Mouse (Mus musculus): Measurements from ENCODE around the gene Fgf18. TPM values are rescaled to one million over a fixed set of nuclear protein-coding genes. Genes with fewer than 3 reads are reported as not detected.

Gene Fgf18
- polyA plus RNA-seq (2021) = 4.3 TPM

GRCm38 (mm10) chr11:33147171-33147571 lies at the start of gene Fgf18:
Gene Fgf18, minus strand, starts transcription at chr11:33147400.
- CTCF ChIA-PET = no interaction called here
- POLR2A ChIA-PET = no interaction called here
- DNase-seq (ENCODE audit: low read depth, low spot score) = no peak
- in situ Hi-C loops (cut with MboI; ENCODE audit: low pct_unique_long_range_greater_than_20kb) = loop anchor here (10.0 kb wide), 1 partner anchor 522 kb away; no protein-coding TSS in a partner anchor
- peak; percentile 12 for ATAC-seq
- no peaks in the 10 kb centered on the region for H3K27me3 ChIP-seq
- TF ChIP-seq CTCF (IDR thresholded peaks at IDR 0.05) = no peak

GRCm38 (mm10) chr11:33196447-33197132 lies 49.4 kb upstream of the Fgf18 start:
- TF ChIP-seq CTCF (IDR thresholded peaks at IDR 0.05) = no peak
- POLR2A ChIA-PET = no interaction called here
- DNase-seq (ENCODE audit: low read depth, low spot score) (no peak), ATAC-seq (no peak)
- CTCF ChIA-PET = no interaction called here
- in situ Hi-C loops (cut with MboI; ENCODE audit: low pct_unique_long_range_greater_than_20kb) = no loop called here
- peaks cover 32% of the 10 kb centered on the region for H3K27me3 ChIP-seq

- in situ Hi-C loops (cut with MboI; ENCODE audit: low pct_unique_long_range_greater_than_20kb) = no loop called here
- no peak for DNase-seq (ENCODE audit: low read depth, low spot score)
- ATAC-seq = no peak
- POLR2A ChIA-PET = no interaction called here
- TF ChIP-seq CTCF (IDR thresholded peaks at IDR 0.05) = no peak
- CTCF ChIA-PET = no interaction called here
- peaks cover 28% of the 10 kb centered on the region for H3K27me3 ChIP-seq
Measured at GRCm38 (mm10) chr11:33195531-33196446, 48.6 kb upstream of the Fgf18 start.

GRCm38 (mm10) chr11:33195061-33195460 lies 47.9 kb upstream of the Fgf18 start:
- peaks cover 21% of the 10 kb centered on the region for H3K27me3 ChIP-seq
- no peak for TF ChIP-seq CTCF (IDR thresholded peaks at IDR 0.05)
- in situ Hi-C loops (cut with MboI; ENCODE audit: low pct_unique_long_range_greater_than_20kb) = no loop called here
- ChIA-PET CTCF (no interaction called here), POLR2A (no interaction called here)
- ATAC-seq (no peak), DNase-seq (ENCODE audit: low read depth, low spot score) (no peak)

GRCm38 (mm10) chr11:33193695-33194094 lies 46.5 kb upstream of the Fgf18 start:
- no peak for TF ChIP-seq CTCF (IDR thresholded peaks at IDR 0.05)

GRCm38 (mm10) chr11:33181804-33182203 lies 34.6 kb upstream of the Fgf18 start:
- peaks cover 8% of the 10 kb centered on the region for H3K27me3 ChIP-seq
- DNase-seq (ENCODE audit: low read depth, low spot score) (no peak), ATAC-seq (no peak)
- TF ChIP-seq CTCF (IDR thresholded peaks at IDR 0.05) = no peak
- in situ Hi-C loops (cut with MboI; ENCODE audit: low pct_unique_long_range_greater_than_20kb) = no loop called here
- ChIA-PET POLR2A (interaction anchor here (0.6 kb wide), 1 partner anchor 12 kb away, joined by 7 read pairs; no protein-coding TSS in a partner anchor), CTCF (no interaction called here)

More at GRCm38 (mm10) chr11:33193695-33194094, 46.5 kb upstream of the Fgf18 start:
- DNase-seq (ENCODE audit: low read depth, low spot score) (no peak), ATAC-seq (no peak)
- H3K27me3 ChIP-seq = peaks cover 18% of the 10 kb centered on the region
- CTCF ChIA-PET = no interaction called here
- in situ Hi-C loops (cut with MboI; ENCODE audit: low pct_unique_long_range_greater_than_20kb) = no loop called here
- POLR2A ChIA-PET = interaction anchor here (0.7 to 0.8 kb wide), 2 partner anchors 11 to 14 kb away, joined by 3 to 7 read pairs; no protein-coding TSS in a partner anchor

- no peak for ATAC-seq
- TF ChIP-seq CTCF (IDR thresholded peaks at IDR 0.05) = no peak
- H3K27me3 ChIP-seq = peaks cover 8% of the 10 kb centered on the region
- ChIA-PET CTCF (interaction anchor here (1.5 to 3.0 kb wide), 3 partner anchors 110 to 433 kb away, joined by 3 to 15 read pairs (median 8); no protein-coding TSS in a partner anchor), POLR2A (interaction anchor here (0.6 kb wide), 1 partner anchor 22 kb away, joined by 3 read pairs; no protein-coding TSS in a partner anchor)
- no peak for DNase-seq (ENCODE audit: low read depth, low spot score)
- in situ Hi-C loops (cut with MboI; ENCODE audit: low pct_unique_long_range_greater_than_20kb) = no loop called here
Measured at GRCm38 (mm10) chr11:33180701-33181116, 33.5 kb upstream of the Fgf18 start.

- no peak for TF ChIP-seq CTCF (IDR thresholded peaks at IDR 0.05)
- no peak for ATAC-seq
- CTCF ChIA-PET = interaction anchor here (1.5 to 3.0 kb wide), 3 partner anchors 111 to 434 kb away, joined by 3 to 15 read pairs (median 8); no protein-coding TSS in a partner anchor
- POLR2A ChIA-PET = no interaction called here
- in situ Hi-C loops (cut with MboI; ENCODE audit: low pct_unique_long_range_greater_than_20kb) = loop anchor here (5.0 kb wide), 4 partner anchors 117 to 542 kb away; no protein-coding TSS in a partner anchor
- no peak for DNase-seq (ENCODE audit: low read depth, low spot score)
- peaks cover 10% of the 10 kb centered on the region for H3K27me3 ChIP-seq
Measured at GRCm38 (mm10) chr11:33179802-33180201, 32.6 kb upstream of the Fgf18 start.

GRCm38 (mm10) chr11:33176525-33177245 lies 29.5 kb upstream of the Fgf18 start:
- peaks cover 28% of the 10 kb centered on the region for H3K27me3 ChIP-seq
- ATAC-seq (peak; percentile 88), DNase-seq (ENCODE audit: low read depth, low spot score) (no peak)
- ChIA-PET CTCF (interaction anchor here (0.9 to 3.6 kb wide), 8 partner anchors 9 to 122 kb away, joined by 3 to 62 read pairs (median 3); no protein-coding TSS in a partner anchor), POLR2A (no interaction called here)
- in situ Hi-C loops (cut with MboI; ENCODE audit: low pct_unique_long_range_greater_than_20kb) = loop anchor here (5.0 kb wide), 4 partner anchors 121 to 546 kb away; no protein-coding TSS in a partner anchor
- TF ChIP-seq CTCF (IDR thresholded peaks at IDR 0.05) = peak; percentile 92

- CTCF ChIA-PET = interaction anchor here (0.9 to 3.6 kb wide), 4 partner anchors 108 to 120 kb away, joined by 3 to 62 read pairs (median 12); no protein-coding TSS in a partner anchor
- no peak for ATAC-seq
- DNase-seq (ENCODE audit: low read depth, low spot score) = no peak
- no peak for TF ChIP-seq CTCF (IDR thresholded peaks at IDR 0.05)
- POLR2A ChIA-PET = interaction anchor here (0.9 kb wide), 1 partner anchor 121 kb away, joined by 3 read pairs; no protein-coding TSS in a partner anchor
- peaks cover 37% of the 10 kb centered on the region for H3K27me3 ChIP-seq
- in situ Hi-C loops (cut with MboI; ENCODE audit: low pct_unique_long_range_greater_than_20kb) = loop anchor here (5.0 kb wide), 4 partner anchors 122 to 547 kb away; no protein-coding TSS in a partner anchor
Measured at GRCm38 (mm10) chr11:33175768-33176167, 28.6 kb upstream of the Fgf18 start.

All from Patski (cell line).